Mouse (Mus musculus) G1E (cell line): ENCODE measurements around the gene Sync.

Source experiments
- CTCF ChIP-seq: IDR thresholded peaks from 2 replicates; pipeline ENCODE4 v1.5.1; 2012; ENCODE audit warnings: low read depth, low read length, inconsistent platforms, mixed read lengths
- GATA1 ChIP-seq: IDR thresholded peaks from 2 replicates; pipeline ENCODE4 v1.6.1; 2012; ENCODE audit warnings: borderline replicate concordance, low read length, inconsistent platforms, mixed read lengths

DNA sequence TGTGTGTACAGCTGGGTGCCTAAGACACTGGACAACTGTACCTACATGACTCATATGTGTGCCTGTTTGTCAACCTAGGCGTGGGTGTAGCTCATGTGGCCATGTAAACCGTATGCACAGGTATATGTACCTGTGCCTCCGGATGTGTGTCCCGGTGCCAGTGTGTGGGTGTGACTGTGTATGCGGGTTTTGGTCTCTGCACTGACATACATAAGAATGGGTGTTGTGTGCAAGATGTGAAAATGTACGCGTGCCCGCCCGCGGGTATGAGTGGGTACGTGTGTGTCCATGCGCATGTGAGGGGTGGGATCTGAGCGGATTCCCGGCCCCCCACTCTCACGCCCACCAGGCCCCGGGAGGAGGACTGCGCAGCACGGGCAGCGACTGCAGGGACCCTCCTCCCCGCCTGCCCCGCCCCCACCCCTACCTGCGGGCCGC is 48.8 kb upstream of the Sync start:
- no peak for TF ChIP-seq CTCF
- no peak for TF ChIP-seq GATA1
